Mouse (Mus musculus) limb, embryonic 15.5 days (tissue): Measurements from ENCODE around the gene Naa80. TPM values are rescaled to one million over a fixed set of nuclear protein-coding genes. Genes with fewer than 3 reads are reported as not detected.

ENCODE experiments used
- ATAC-seq: fragments of 200-750 bp; cut with Nextera tagmentation; 2 replicates; pipeline ENCODE4 v1.8.0; 2017; ENCODE audit warnings: low read depth, moderate TSS enrichment; ENCODE audit not compliant: insufficient number of reproducible peaks, low FRiP score, low TSS enrichment
- H3K27ac ChIP-seq: fragments of 300-500 bp; sonication (generic); 2 replicates; pipeline ENCODE4 v1.5.1; 2015; ENCODE audit warnings: moderate library complexity, mild to moderate bottlenecking, inconsistent platforms
- H3K27me3 ChIP-seq: fragments of 300-500 bp; sonication (generic); 2 replicates; pipeline ENCODE4 v1.6.1; 2015; ENCODE audit warnings: inconsistent platforms
- H3K36me3 ChIP-seq: fragments of 300-500 bp; sonication (generic); 2 replicates; pipeline ENCODE4 v1.6.1; 2015; ENCODE audit warnings: inconsistent platforms
- H3K4me1 ChIP-seq: fragments of 300-500 bp; sonication (generic); 2 replicates; pipeline ENCODE4 v1.6.1; 2015; ENCODE audit warnings: inconsistent platforms
- H3K4me2 ChIP-seq: fragments of 300-500 bp; sonication (generic); 2 replicates; pipeline ENCODE4 v1.6.1; 2015; ENCODE audit warnings: mild to moderate bottlenecking, inconsistent platforms
- H3K4me3 ChIP-seq: fragments of 300-500 bp; sonication (generic); 2 replicates; pipeline ENCODE4 v1.5.1; 2015; ENCODE audit warnings: mild to moderate bottlenecking, inconsistent platforms
- H3K9ac ChIP-seq: fragments of 300-500 bp; sonication (generic); 2 replicates; pipeline ENCODE4 v1.6.1; 2015; ENCODE audit warnings: inconsistent platforms
- H3K9me3 ChIP-seq: fragments of 300-500 bp; sonication (generic); 2 replicates; pipeline ENCODE4 v1.6.1; 2016; ENCODE audit warnings: inconsistent platforms
- WGBS: fragments of 180-500 bp; shearing (Covaris S2); methylation state at CpG from one replicate; pipeline ENCODE4 v1.1.7; 2015; 5-methylcytosine and 5-hydroxymethylcytosine counted together
- polyA plus RNA-seq: library from polyadenylated mRNA; unstranded; fragments of >200 nt; fragmentation: Nextera tagmentation; extraction: Ambion mirVana; gene quantifications from 2 replicates; pipeline ENCODE4 v1.2.1, GENCODE M21; 2015

Gene Naa80
- polyA plus RNA-seq, 1 experiment from 2014 or later: 17.6 TPM

DNA sequence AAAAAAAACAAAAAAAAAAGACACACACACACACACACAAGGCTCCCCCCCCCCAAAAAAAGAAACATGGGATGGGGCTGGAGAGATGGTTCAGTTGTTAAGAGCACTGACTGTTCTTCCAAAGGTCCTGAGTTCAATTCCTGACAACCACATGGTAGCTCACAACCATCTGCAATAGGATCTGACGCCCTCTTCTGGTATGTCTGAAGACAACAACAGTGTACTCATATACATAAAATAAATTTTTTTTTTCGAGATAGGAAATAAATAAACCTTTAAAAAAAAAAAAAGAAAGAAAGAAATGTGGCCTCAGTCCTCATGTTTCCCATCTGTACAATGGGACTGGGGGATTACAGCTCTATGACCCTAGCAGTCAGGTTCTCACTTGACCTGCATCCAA is 38.8 kb downstream of the Naa80 start:
- H3K27ac ChIP-seq: no peak overlapping the region
- WGBS: 80% methylated on average over 2 of the region's 2 CpGs
- H3K4me2 ChIP-seq: no peak overlapping the region
- no peak overlapping the region for H3K4me3 ChIP-seq
- H3K9ac ChIP-seq: no peak overlapping the region
- H3K27me3 ChIP-seq: no peaks in the 10 kb centered on the region
- peaks cover 71% of the 10 kb centered on the region for H3K36me3 ChIP-seq
- ATAC-seq: no peak
- H3K4me1 ChIP-seq: peaks cover 28% of the 10 kb centered on the region
- H3K9me3 ChIP-seq: no peaks in the 10 kb centered on the region

DNA sequence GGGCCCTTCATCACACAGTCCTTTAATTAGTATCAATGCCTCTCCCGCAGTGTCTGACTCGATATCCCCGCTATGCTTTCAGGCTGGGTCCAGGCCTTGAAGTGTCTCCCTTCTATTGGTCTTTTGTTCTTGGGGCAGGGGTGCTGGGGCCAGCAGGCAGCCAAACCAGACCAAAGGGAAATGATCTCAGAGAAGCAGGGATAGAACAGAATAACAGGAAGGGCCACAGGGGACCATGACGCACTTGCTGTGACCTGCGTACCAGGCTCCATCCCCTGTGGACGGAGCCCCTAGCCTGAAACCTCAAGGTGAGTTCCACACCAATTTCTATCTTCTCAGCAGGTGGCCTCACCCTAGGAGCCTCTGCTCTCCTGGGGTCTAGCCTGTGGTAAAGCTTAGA is 39.4 kb downstream of the Naa80 start:
- Histone ChIP-seq H3K4me2 (no peak overlapping the region), H3K27me3 (no peaks in the 10 kb centered on the region), H3K9ac (no peak overlapping the region), H3K36me3 (peaks cover 74% of the 10 kb centered on the region), H3K9me3 (no peaks in the 10 kb centered on the region), H3K27ac (peak overlapping the region; percentile 61; the same call in 1 of the 2 replicates), H3K4me1 (peaks cover 21% of the 10 kb centered on the region), H3K4me3 (no peak overlapping the region)
- no peak for ATAC-seq
- WGBS: 81% methylated on average over 6 of the region's 6 CpGs

DNA sequence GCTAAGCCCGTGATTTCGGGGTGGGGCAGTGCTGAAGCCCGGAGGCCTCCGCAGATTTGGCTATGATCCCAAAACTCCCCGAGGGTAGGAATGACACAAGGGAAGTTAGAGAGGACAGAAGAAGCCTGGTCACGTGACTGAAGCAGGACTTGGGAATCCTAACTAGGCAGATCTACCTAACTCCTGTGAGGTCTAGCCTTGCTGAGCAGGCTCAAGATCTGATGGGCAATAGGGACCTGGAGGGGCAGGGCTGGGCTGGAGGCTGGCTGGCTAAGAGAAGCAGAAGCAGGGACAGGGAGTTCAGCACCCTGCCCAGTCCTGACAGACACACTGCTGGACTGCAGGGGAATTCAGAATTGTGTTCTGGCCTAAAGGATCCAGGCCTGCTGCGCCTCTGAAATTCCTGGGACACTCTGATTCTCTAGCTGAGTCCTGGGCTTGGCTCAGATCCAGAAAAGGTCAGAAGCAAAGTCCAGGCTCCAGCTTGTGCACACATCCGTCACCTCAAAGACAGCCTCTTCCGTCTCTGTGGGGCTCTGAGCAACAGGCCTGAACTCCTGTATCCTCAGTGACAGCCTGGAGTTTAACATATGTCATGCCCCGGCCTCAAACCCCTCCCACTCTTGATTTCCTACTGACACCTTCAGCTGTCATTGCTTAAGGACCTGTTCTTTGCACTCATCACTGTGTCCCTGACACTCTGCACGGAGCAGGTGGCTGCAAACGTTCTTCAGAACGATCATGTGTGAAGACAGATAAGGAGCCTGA is 40.3 kb downstream of the Naa80 start:
- Histone ChIP-seq H3K27ac (peak overlapping the region; percentile 61), H3K9me3 (no peaks in the 10 kb centered on the region), H3K4me3 (no peak overlapping the region), H3K27me3 (no peaks in the 10 kb centered on the region), H3K36me3 (peaks cover 74% of the 10 kb centered on the region), H3K4me1 (peaks cover 20% of the 10 kb centered on the region), H3K4me2 (no peak overlapping the region), H3K9ac (no peak overlapping the region)
- ATAC-seq: 0 out of 2 replicates have a peak, but pooled peaks have one; percentile 12
- 49% methylated on average over 13 of the region's 13 CpGs for WGBS

DNA sequence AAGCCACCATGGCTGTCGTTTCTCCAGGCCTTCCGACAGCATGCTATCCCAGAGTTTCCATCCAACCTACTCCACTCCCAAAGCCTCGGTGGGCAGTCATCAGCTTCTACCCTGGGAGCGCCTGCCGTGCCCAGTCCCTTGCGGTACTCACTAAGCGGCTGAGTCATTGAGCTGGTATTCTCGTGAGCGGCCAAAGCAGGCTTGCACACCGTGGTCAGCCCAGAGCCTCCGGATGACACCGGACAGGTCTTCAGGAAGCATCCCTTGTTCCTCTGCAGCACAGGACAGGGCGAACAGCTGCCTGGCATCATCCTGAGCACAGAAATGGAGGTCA is 40.8 kb downstream of the Naa80 start:
- Histone ChIP-seq H3K27ac (0 out of 2 replicates have a peak overlapping the region, but pooled peaks have one; percentile 61), H3K27me3 (no peaks in the 10 kb centered on the region), H3K9ac (no peak overlapping the region), H3K4me3 (no peak overlapping the region), H3K36me3 (peaks cover 74% of the 10 kb centered on the region), H3K9me3 (no peaks in the 10 kb centered on the region), H3K4me2 (no peak overlapping the region), H3K4me1 (peaks cover 23% of the 10 kb centered on the region)
- 75% methylated on average over 13 of the region's 13 CpGs for WGBS
- ATAC-seq: no peak

DNA sequence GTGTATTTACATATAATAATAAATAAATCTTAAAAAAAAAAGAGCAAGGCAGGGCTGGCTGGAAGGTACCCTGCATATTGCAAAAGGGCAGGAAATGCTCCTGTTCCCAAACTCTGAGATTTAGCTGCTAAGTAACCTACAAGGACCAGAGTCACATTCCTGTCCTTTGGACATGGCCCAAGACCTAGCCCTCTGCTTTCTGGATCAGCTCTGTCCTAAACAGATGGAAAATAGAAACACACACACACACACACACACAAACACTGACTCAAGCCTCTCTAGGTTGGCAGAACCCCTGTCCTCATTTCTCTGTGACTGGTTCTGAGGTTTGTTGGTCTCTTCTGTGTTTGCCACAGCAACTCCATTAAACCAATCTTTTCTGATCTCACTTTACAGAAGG is 42.3 kb downstream of the Naa80 start:
- ATAC-seq: no peak
- peaks cover 27% of the 10 kb centered on the region for H3K4me1 ChIP-seq
- H3K9ac ChIP-seq: no peak overlapping the region
- H3K27ac ChIP-seq: no peak overlapping the region
- H3K4me3 ChIP-seq: no peak overlapping the region
- no peaks in the 10 kb centered on the region for H3K27me3 ChIP-seq
- H3K9me3 ChIP-seq: no peaks in the 10 kb centered on the region
- no peak overlapping the region for H3K4me2 ChIP-seq
- peaks cover 73% of the 10 kb centered on the region for H3K36me3 ChIP-seq

DNA sequence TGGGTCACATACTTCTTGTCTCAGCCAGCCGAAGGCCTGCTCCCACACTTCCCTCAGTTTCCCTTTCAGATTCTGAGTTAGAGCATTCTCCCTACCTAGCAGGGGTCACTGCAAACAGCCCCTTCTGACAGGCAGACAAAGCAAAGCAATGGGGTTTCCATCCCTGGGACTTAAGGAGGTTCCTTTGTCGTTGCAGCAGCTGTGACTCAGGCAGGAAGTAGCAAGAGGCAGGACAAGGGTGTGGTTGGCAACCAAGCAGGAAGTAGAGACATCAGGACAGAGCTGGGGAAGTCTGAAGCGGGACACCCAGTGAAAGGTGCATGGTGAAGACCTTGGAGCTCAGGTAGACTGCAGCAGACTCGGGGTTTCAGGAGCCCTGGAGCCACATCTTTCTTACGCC is 45.9 kb downstream of the Naa80 start:
- Histone ChIP-seq H3K27ac (peak overlapping the region; percentile 89), H3K4me2 (no peak overlapping the region), H3K27me3 (no peaks in the 10 kb centered on the region), H3K9ac (no peak overlapping the region), H3K4me3 (no peak overlapping the region), H3K36me3 (peaks cover 45% of the 10 kb centered on the region), H3K4me1 (peaks cover 49% of the 10 kb centered on the region), H3K9me3 (no peaks in the 10 kb centered on the region)
- 67% methylated on average over 5 of the region's 5 CpGs for WGBS
- ATAC-seq: no peak

DNA sequence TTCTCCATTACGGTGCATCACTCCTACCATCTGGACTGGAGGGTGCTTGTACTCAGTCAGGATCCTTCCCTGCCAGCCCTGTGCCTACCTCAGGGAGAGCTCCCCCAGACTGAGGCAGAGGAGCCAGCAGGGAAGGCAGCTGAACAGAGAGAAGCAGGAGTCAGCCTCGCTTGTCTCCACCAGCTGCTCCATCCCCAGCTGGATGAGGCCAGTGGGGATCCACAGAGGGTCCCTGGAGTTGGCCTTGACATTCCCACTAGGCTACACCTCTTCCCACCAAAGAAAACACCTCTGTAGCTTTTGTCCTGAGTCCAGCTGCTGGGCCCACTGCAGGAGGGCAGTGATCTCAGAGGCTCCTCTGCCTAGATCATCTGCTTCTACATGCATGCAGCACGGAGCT is 46.3 kb downstream of the Naa80 start:
- Histone ChIP-seq H3K9me3 (no peaks in the 10 kb centered on the region), H3K4me1 (peaks cover 53% of the 10 kb centered on the region), H3K4me2 (no peak overlapping the region), H3K4me3 (no peak overlapping the region), H3K36me3 (peaks cover 44% of the 10 kb centered on the region), H3K9ac (no peak overlapping the region), H3K27ac (peak overlapping the region; percentile 89), H3K27me3 (no peaks in the 10 kb centered on the region)
- 90% methylated on average over 3 of the region's 3 CpGs for WGBS
- ATAC-seq: no peak

DNA sequence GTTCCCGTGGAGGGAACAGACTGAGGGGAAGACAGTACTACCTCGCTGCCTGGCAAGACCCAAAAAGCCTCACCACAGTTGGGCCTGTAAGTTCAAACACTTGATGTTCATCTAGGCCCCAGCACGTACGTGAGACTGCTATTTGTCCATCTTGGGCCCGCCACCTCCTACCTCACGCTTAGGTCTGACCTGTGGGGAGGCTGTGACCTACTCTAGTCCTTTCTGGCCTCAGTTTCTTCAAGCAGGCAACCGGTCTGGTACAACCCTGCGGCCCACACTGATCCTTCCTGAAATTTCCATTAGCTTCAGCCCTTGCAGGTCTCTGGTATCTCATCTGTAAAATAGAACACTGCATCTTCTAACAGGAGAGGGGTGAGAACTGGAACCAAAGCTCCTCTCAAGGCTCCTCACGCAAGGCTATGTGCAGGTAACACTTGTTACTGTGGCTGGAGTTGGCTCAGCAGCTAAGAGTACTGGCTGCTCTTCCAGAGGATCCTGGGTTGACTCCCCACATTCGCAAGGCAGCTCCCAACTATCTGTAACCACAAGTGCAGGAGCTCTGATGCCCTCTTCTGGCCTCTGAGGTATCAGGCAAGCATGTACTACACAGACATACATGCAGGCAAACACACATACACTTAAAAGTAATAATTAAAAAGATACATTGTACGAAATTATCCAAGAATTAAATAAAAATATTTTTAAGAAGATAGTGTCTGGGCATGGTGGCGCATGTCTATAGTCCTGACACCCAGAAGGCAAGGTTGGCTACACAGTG is 46.9 kb downstream of the Naa80 start:
- H3K27ac ChIP-seq: peak overlapping the region; percentile 89
- H3K36me3 ChIP-seq: peaks cover 39% of the 10 kb centered on the region
- no peaks in the 10 kb centered on the region for H3K27me3 ChIP-seq
- no peak overlapping the region for H3K4me3 ChIP-seq
- no peak overlapping the region for H3K4me2 ChIP-seq
- WGBS: 90% methylated on average over 12 of the region's 12 CpGs
- H3K9me3 ChIP-seq: no peaks in the 10 kb centered on the region
- H3K9ac ChIP-seq: no peak overlapping the region
- H3K4me1 ChIP-seq: peaks cover 59% of the 10 kb centered on the region
- no peak for ATAC-seq

DNA sequence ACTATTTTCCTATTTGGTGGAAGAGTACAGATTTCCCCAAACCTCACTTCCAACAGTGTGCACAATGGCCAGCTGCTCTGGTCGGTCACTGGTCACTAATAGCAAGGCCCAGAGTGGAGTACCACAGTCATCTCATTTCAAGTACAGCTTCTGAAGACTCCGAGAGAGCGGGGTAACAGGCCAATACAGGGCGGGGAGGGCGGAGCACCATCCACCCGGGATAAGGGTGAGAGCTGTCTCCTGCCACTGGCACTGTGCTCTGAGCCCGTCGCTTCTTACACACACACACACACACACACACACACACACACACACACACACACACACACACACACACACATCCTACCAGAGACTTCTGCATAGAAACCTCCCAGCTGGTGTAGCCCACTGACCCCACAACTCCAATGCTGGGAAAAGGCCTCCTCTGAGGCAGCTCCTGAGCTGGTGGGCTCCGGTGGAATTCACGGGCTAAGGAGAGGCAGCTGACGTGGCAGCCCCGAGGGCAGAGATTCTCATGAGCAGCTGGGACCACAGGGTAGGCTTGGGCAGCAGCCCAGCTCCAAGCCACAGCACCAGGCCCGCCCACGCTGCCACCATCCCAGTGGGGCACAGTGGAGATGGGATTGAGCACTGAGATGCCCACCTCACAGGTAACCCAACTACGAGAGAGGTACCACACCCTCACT is 47.6 kb downstream of the Naa80 start:
- 42% methylated on average over 15 of the region's 15 CpGs for WGBS
- Histone ChIP-seq H3K9me3 (no peaks in the 10 kb centered on the region), H3K27me3 (no peaks in the 10 kb centered on the region), H3K27ac (peak overlapping the region; percentile 89), H3K4me3 (no peak overlapping the region), H3K9ac (0 out of 2 replicates have a peak overlapping the region, but pooled peaks have one; percentile 23), H3K36me3 (peaks cover 37% of the 10 kb centered on the region), H3K4me2 (peak overlapping the region; percentile 37), H3K4me1 (peaks cover 66% of the 10 kb centered on the region)
- ATAC-seq: peak; percentile 27; the same call in 1 of the 2 replicates

DNA sequence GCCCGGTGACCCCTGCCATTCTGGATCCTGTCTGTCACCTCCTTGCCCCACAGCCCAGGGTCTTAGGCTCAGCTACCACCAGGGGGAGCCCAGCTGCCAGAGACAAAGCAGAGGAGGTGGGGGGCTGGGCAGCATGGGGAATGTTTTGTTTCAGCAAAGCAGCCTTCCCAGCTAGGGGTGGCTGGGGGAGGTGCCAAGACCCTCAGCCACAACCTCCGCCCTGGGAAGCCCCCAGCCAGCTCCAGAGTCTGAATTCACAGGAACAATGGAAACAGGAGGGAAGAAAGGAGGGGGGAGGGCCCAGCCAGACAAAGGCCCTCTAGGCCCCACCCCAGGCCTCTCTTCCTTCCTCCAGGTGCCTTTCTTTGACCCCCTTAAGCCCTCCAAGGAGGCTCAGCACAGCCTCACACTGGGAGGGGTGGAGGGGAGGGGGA is 48.2 kb downstream of the Naa80 start:
- H3K9me3 ChIP-seq: no peaks in the 10 kb centered on the region
- H3K27me3 ChIP-seq: no peaks in the 10 kb centered on the region
- 8% methylated on average over 2 of the region's 2 CpGs for WGBS
- H3K27ac ChIP-seq: peak overlapping the region; percentile 89
- ATAC-seq: peak; percentile 49
- peaks cover 72% of the 10 kb centered on the region for H3K4me1 ChIP-seq
- no peak overlapping the region for H3K4me3 ChIP-seq
- peaks cover 37% of the 10 kb centered on the region for H3K36me3 ChIP-seq
- peak overlapping the region; percentile 37 for H3K4me2 ChIP-seq
- no peak overlapping the region for H3K9ac ChIP-seq

DNA sequence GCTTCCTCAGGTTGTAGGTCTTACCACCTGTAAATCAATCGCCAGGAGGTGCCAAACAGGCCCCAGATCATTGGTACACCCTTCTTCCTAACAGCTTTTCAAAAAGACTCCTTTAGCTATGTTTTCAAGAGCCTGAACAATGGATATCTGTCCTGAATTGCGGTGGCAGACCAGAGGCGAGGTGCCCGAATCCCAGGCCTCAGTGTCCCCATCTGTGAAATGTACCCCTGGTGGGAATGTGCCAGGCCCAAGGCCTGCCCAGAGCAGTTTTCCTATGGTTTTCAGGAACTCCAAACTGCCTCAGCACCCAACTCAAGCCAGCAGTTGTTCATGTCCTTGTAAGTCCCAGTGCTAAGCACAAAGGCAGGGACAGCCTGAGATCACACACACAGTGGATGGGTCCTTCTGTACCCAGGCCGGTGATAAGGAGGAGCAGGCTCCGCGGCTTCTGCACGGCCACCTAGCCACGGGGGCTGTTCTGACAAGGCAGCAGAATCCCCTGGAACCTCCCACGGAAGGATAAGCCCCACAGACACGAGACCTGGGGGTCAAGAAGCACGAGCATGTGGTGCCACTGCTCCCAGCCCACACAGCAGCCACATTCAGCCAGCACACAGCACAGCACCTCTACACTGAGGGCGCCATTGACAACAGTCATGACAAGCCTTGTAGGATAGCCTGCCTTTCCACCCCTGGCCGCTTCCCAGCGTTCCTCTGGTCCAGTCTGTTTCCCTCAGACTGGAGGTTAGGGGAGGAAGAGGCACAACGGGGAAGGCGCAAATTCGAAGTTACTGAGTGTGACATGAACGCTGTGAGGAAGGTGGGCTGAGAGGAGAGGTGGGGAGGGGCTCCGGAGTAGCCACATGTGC is 48.9 kb downstream of the Naa80 start:
- H3K9ac ChIP-seq: 0 out of 2 replicates have a peak overlapping the region, but pooled peaks have one; percentile 0
- peak overlapping the region; percentile 37; the same call in 1 of the 2 replicates for H3K4me2 ChIP-seq
- H3K36me3 ChIP-seq: peaks cover 33% of the 10 kb centered on the region
- H3K4me3 ChIP-seq: no peak overlapping the region
- no peak for ATAC-seq
- H3K27ac ChIP-seq: peak overlapping the region; percentile 89
- H3K9me3 ChIP-seq: no peaks in the 10 kb centered on the region
- WGBS: 43% methylated on average over 20 of the region's 20 CpGs
- H3K27me3 ChIP-seq: no peaks in the 10 kb centered on the region
- peaks cover 79% of the 10 kb centered on the region for H3K4me1 ChIP-seq
